Mouse (Mus musculus) embryonic fibroblast, embryonic 13.5 days (primary cell): ENCODE data around the gene Epop. TPM values are rescaled to one million over a fixed set of nuclear protein-coding genes. Genes with fewer than 3 reads are reported as not detected.

Experiments
- H3K27ac ChIP-seq: 2 replicates; pipeline ENCODE4 v1.5.1; 2012; ENCODE audit warnings: low read length, control low read depth, inconsistent platforms; ENCODE audit not compliant: insufficient read depth
- H3K4me1 ChIP-seq: 2 replicates; pipeline ENCODE4 v1.6.1; 2011; ENCODE audit warnings: low read length; ENCODE audit not compliant: control insufficient read depth, insufficient read depth
- H3K4me3 ChIP-seq: 2 replicates; pipeline ENCODE4 v1.5.1; 2011; ENCODE audit warnings: mild to moderate bottlenecking, control low read depth, low read length; ENCODE audit not compliant: insufficient read depth
- CTCF ChIP-seq: IDR thresholded peaks from 2 replicates; pipeline ENCODE4 v1.5.1; 2011; ENCODE audit warnings: mild to moderate bottlenecking, control low read depth, low read length, moderate library complexity, borderline replicate concordance; ENCODE audit not compliant: insufficient read depth
- POLR2A ChIP-seq: IDR thresholded peaks from 2 replicates; pipeline ENCODE4 v1.6.1; 2011; ENCODE audit warnings: low read depth, mild to moderate bottlenecking, control low read depth, low read length, moderate library complexity
- polyA plus RNA-seq: library from polyadenylated mRNA; stranded (reverse); fragments of >200 nt; gene quantifications from 2 replicates; pipeline ENCODE4 v1.2.4, GENCODE M21; 2011; ENCODE audit warnings: low read depth; ENCODE audit not compliant: missing spikeins, insufficient read length

Epop gene
- polyA plus RNA-seq, 1 experiment, result 1.4 TPM

DNA sequence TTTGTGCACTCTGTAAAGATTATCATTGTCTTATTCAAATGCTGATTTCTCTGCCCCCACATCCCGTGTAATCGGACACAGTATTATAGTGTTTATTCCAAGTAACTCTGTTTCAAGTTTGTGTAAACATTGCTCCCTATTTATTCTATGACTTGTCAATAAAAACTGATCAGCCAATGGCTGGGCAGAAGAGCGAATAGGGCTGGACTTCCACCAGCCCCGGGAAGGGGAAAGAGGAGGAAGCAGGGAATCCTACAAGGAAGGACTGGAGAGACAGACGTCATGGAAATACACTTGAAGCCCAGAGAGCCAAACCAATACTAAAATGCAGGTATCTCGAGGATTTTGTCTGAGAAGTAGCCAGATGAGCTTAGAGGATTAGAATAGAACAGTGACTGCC lies 35.4 kb downstream of the Epop start:
- no peaks in the 10 kb centered on the region for H3K4me1 ChIP-seq
- H3K4me3 ChIP-seq, result no peak overlapping the region
- H3K27ac ChIP-seq, result no peak overlapping the region
- TF ChIP-seq POLR2A (no peak), CTCF (no peak)

GRCm38 (mm10) chr11:97591910-97592309 lies 37.6 kb downstream of the Epop start:
- H3K4me1 ChIP-seq, result no peaks in the 10 kb centered on the region
- TF ChIP-seq CTCF (no peak), POLR2A (no peak)

DNA sequence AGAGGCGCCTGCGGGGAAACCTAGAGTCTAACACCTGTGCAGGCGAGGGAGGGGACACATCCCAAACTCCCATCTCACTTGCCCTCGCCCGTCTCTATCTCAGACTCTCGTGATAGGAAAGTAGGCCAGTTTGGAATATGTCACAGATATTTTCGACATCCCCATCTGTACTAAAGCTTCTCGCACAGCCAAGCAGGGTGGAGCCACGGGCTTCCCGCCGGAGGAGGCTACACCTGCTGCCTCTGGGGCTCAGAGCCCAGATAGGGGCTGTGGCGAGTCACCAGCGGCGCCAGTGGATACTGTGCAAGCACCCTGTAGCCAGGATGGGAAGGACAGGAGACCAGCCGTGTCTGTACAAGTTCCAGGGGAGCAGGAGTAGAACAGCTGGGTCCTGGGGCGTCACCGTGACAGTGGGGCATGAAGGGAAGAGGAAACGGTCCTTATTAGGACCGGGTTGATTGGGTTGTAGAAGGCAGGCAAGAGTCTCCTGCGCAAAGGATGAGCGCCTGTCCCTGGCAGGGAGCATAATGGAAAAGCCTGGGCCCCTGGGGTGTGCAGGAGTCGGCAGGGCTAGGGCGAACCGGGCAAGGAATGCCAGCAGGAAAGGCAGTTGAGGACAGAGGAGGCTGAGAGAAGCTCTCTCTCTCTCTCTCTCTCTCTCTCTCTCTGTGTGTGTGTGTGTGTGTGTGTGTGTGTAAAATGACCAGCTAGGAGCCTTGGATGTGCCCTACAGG lies 39.1 kb downstream of the Epop start:
- H3K4me3 ChIP-seq, result no peak overlapping the region
- TF ChIP-seq POLR2A, result no peak
- TF ChIP-seq CTCF, result no peak
- H3K27ac ChIP-seq, result no peak overlapping the region

More at GRCm38 (mm10) chr11:97591910-97592309, 37.6 kb downstream of the Epop start:
- H3K27ac ChIP-seq, result no peak overlapping the region
- no peak overlapping the region for H3K4me3 ChIP-seq

GRCm38 (mm10) chr11:97589216-97589615 lies 40.3 kb downstream of the Epop start:
- no peak overlapping the region for H3K4me3 ChIP-seq
- H3K4me1 ChIP-seq, result no peaks in the 10 kb centered on the region
- TF ChIP-seq CTCF (no peak), POLR2A (no peak)
- no peak overlapping the region for H3K27ac ChIP-seq

More for the DNA sequence above, 39.1 kb downstream of the Epop start:
- no peaks in the 10 kb centered on the region for H3K4me1 ChIP-seq

DNA sequence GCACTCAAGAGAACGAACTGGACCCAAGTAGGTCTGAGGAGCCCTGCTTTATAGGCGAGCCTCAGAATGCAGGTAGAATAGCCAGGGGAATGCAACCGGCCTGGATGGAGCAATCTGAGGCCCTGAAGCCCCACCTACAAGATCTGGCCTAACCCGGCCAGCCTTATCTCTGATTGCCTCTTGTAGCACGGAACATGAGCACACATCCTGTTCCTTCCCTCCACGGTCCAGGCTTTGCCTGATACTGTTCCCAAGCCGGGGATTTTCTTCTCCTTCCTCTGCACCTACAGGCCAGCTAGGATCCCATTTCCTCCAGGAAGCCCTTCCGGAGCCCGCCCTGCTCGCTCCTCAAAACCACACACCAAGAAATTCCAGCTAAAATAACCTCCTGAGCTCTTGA lies 43.6 kb downstream of the Epop start:
- TF ChIP-seq CTCF (no peak), POLR2A (no peak)
- Histone ChIP-seq H3K27ac (no peak overlapping the region), H3K4me3 (no peak overlapping the region), H3K4me1 (no peaks in the 10 kb centered on the region)

- TF ChIP-seq CTCF (no peak), POLR2A (no peak)
- Histone ChIP-seq H3K27ac (no peak overlapping the region), H3K4me1 (no peaks in the 10 kb centered on the region), H3K4me3 (no peak overlapping the region)
These were observed 45.0 kb downstream of the Epop start for GRCm38 (mm10) chr11:97584476-97584875.

- no peaks in the 10 kb centered on the region for H3K4me1 ChIP-seq
- no peak for TF ChIP-seq CTCF
- TF ChIP-seq POLR2A, result no peak
These were observed 50.2 kb downstream of the Epop start for GRCm38 (mm10) chr11:97579088-97579857.

GRCm38 (mm10) chr11:97578286-97578685 lies 51.2 kb downstream of the Epop start:
- TF ChIP-seq POLR2A (no peak), CTCF (no peak)
- H3K27ac ChIP-seq, result no peak overlapping the region

More at GRCm38 (mm10) chr11:97579088-97579857, 50.2 kb downstream of the Epop start:
- no peak overlapping the region for H3K27ac ChIP-seq
- no peak overlapping the region for H3K4me3 ChIP-seq

More at GRCm38 (mm10) chr11:97578286-97578685, 51.2 kb downstream of the Epop start:
- no peaks in the 10 kb centered on the region for H3K4me1 ChIP-seq
- no peak overlapping the region for H3K4me3 ChIP-seq

Other genes starting within 250 kb of the Epop start
- 49.2 and 55.7 TPM in 2 replicates for gene Arhgap23, start 214.2 kb downstream of the Epop start, polyA plus RNA-seq
- not detected in 2 replicates for gene 4933428G20Rik, start 129.4 kb downstream of the Epop start, polyA plus RNA-seq
- gene Srcin1, start 53.5 kb downstream of the Epop start, polyA plus RNA-seq, result 0.18 TPM in 1 of 2 replicates, not detected in the other
- gene Mllt6, start 33.7 kb upstream of the Epop start, polyA plus RNA-seq, result 16.2 and 18.0 TPM in 2 replicates
- 39.9 and 42.5 TPM in 2 replicates for gene Cisd3, start 56.1 kb upstream of the Epop start, polyA plus RNA-seq
- gene Pcgf2, start 70.8 kb upstream of the Epop start, polyA plus RNA-seq, result 42.3 and 54.0 TPM in 2 replicates
- gene Psmb3, start 73.7 kb upstream of the Epop start, polyA plus RNA-seq, result 229 and 259 TPM in 2 replicates
- gene Pip4k2b, start 115.0 kb upstream of the Epop start, polyA plus RNA-seq, result 40.7 and 42.6 TPM in 2 replicates
- 14.0 and 16.4 TPM in 2 replicates for gene Cwc25, start 136.9 kb upstream of the Epop start, polyA plus RNA-seq
- gene 1700001P01Rik, start 146.2 kb upstream of the Epop start, polyA plus RNA-seq, result not detected in 2 replicates
- 548 and 603 TPM in 2 replicates for gene Rpl23, start 152.7 kb upstream of the Epop start, polyA plus RNA-seq
- gene Lasp1, start 169.3 kb upstream of the Epop start, polyA plus RNA-seq, result 243 and 284 TPM in 2 replicates
- 4.8 and 7.2 TPM in 2 replicates for gene B230217C12Rik, start 211.1 kb upstream of the Epop start, polyA plus RNA-seq